Mouse (Mus musculus): Measurements from ENCODE around the gene Vps41. TPM values are rescaled to one million over a fixed set of nuclear protein-coding genes. Genes with fewer than 3 reads are reported as not detected.

The Vps41 gene
- polyA plus RNA-seq, 1 experiment from 2014 or later: 62.2 TPM

- no peaks in the 10 kb centered on the region for H3K27me3 ChIP-seq (ENCODE audit: control insufficient read depth, insufficient read depth, low read depth, low read length)
- H3K4me3 ChIP-seq (ENCODE audit: low read length): no peak overlapping the region
- no peaks in the 10 kb centered on the region for H3K36me3 ChIP-seq (ENCODE audit: control insufficient read depth, insufficient read depth, low read length)
- H3K4me1 ChIP-seq (replicated peaks; ENCODE audit: control insufficient read depth, insufficient read depth, low read length): peaks cover 5% of the 10 kb centered on the region
- no peak overlapping the region for H3K27ac ChIP-seq (ENCODE audit: low read length)
- WGBS: 83% methylated on average over 5 of the region's 5 CpGs
- H3K9me3 ChIP-seq (ENCODE audit: control insufficient read depth, low read length): no peaks in the 10 kb centered on the region
- no peak overlapping the region for H3K9ac ChIP-seq (ENCODE audit: low read length)
- no peak overlapping the region for H3K4me2 ChIP-seq (ENCODE audit: low read depth, low read length)
- no peak for ATAC-seq (ENCODE audit: low read depth)
These were observed 151.7 kb downstream of the Vps41 start for GRCm38 (mm10) chr13:18868825-18869224.

GRCm38 (mm10) chr13:18875321-18875720 lies 158.2 kb downstream of the Vps41 start:
- Histone ChIP-seq H3K36me3 (ENCODE audit: control insufficient read depth, insufficient read depth, low read length) (no peaks in the 10 kb centered on the region), H3K4me3 (ENCODE audit: low read length) (no peak overlapping the region), H3K27me3 (ENCODE audit: control insufficient read depth, insufficient read depth, low read depth, low read length) (no peaks in the 10 kb centered on the region), H3K4me2 (ENCODE audit: low read depth, low read length) (no peak overlapping the region), H3K9ac (ENCODE audit: low read length) (no peak overlapping the region), H3K4me1 (replicated peaks; ENCODE audit: control insufficient read depth, insufficient read depth, low read length) (no peaks in the 10 kb centered on the region), H3K9me3 (ENCODE audit: control insufficient read depth, low read length) (no peaks in the 10 kb centered on the region), H3K27ac (ENCODE audit: low read length) (no peak overlapping the region)
- no peak for ATAC-seq (ENCODE audit: low read depth)
- 28% methylated on average over 7 of the region's 7 CpGs for WGBS

DNA sequence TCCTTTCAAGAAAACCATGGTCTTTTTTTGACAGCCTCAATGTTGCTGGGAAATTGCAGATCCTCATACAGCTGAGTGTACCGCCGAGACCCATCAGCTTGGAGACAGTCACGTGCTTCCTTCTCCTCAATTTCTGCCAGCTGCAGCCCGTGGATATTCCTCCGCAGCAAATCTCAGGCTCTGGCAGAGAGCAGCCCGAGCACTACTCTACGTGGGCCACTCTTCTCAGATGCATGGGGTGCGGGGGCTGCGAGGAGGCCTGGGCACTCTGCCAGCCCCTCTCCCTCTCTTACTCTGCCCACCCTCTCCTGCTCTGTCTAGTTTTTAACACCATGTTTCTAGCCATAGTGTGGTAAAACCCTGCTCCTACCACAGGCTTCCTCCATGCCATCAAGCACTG lies 175.8 kb downstream of the Vps41 start:
- Histone ChIP-seq H3K4me1 (replicated peaks; ENCODE audit: control insufficient read depth, insufficient read depth, low read length) (0 out of 2 replicates have a peak, but pooled peaks cover 3% of the 10 kb centered on the region), H3K36me3 (ENCODE audit: control insufficient read depth, insufficient read depth, low read length) (no peaks in the 10 kb centered on the region), H3K9ac (ENCODE audit: low read length) (no peak overlapping the region), H3K4me3 (ENCODE audit: low read length) (no peak overlapping the region), H3K9me3 (ENCODE audit: control insufficient read depth, low read length) (no peaks in the 10 kb centered on the region), H3K27ac (ENCODE audit: low read length) (no peak overlapping the region), H3K4me2 (ENCODE audit: low read depth, low read length) (no peak overlapping the region), H3K27me3 (ENCODE audit: control insufficient read depth, insufficient read depth, low read depth, low read length) (no peaks in the 10 kb centered on the region)
- peak; percentile 56 for ATAC-seq (ENCODE audit: low read depth)
- WGBS: 28% methylated on average over 9 of the region's 9 CpGs

DNA sequence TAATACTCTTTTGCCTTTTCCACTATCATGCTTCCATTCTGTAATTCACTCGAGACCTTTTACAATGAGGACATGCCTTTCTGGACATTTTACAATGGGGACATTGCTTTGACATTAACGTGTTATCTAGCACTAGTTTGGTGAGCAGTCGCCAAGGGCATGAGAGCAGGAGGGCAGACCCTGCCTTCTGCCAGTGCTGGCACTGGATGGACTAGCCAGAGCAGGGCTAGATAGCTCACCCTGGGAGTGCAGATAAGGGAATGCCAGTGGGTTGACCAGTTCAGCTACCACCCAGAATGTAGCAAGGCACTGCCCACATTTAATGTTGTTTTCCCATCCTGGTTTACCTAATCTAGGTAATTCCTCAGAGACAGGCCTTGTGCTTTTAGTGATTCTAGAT lies 179.7 kb downstream of the Vps41 start:
- ATAC-seq (ENCODE audit: low read depth): no peak
- Histone ChIP-seq H3K4me1 (replicated peaks; ENCODE audit: control insufficient read depth, insufficient read depth, low read length) (0 out of 2 replicates have a peak, but pooled peaks cover 3% of the 10 kb centered on the region), H3K36me3 (ENCODE audit: control insufficient read depth, insufficient read depth, low read length) (no peaks in the 10 kb centered on the region), H3K27ac (ENCODE audit: low read length) (no peak overlapping the region), H3K9ac (ENCODE audit: low read length) (no peak overlapping the region), H3K9me3 (ENCODE audit: control insufficient read depth, low read length) (no peaks in the 10 kb centered on the region), H3K4me3 (ENCODE audit: low read length) (no peak overlapping the region), H3K27me3 (ENCODE audit: control insufficient read depth, insufficient read depth, low read depth, low read length) (no peaks in the 10 kb centered on the region), H3K4me2 (ENCODE audit: low read depth, low read length) (no peak overlapping the region)
- 81% methylated on average over 3 of the region's 3 CpGs for WGBS

- no peak overlapping the region for H3K4me2 ChIP-seq (ENCODE audit: low read depth, low read length)
- no peaks in the 10 kb centered on the region for H3K27me3 ChIP-seq (ENCODE audit: control insufficient read depth, insufficient read depth, low read depth, low read length)
- no peaks in the 10 kb centered on the region for H3K4me1 ChIP-seq (replicated peaks; ENCODE audit: control insufficient read depth, insufficient read depth, low read length)
- no peak overlapping the region for H3K27ac ChIP-seq (ENCODE audit: low read length)
- no peaks in the 10 kb centered on the region for H3K9me3 ChIP-seq (ENCODE audit: control insufficient read depth, low read length)
- no peak overlapping the region for H3K9ac ChIP-seq (ENCODE audit: low read length)
- WGBS: 68% methylated on average over 6 of the region's 6 CpGs
- H3K4me3 ChIP-seq (ENCODE audit: low read length): no peak overlapping the region
- no peaks in the 10 kb centered on the region for H3K36me3 ChIP-seq (ENCODE audit: control insufficient read depth, insufficient read depth, low read length)
- no peak for ATAC-seq (ENCODE audit: low read depth)
These were observed 186.5 kb downstream of the Vps41 start for GRCm38 (mm10) chr13:18903623-18904022.

DNA sequence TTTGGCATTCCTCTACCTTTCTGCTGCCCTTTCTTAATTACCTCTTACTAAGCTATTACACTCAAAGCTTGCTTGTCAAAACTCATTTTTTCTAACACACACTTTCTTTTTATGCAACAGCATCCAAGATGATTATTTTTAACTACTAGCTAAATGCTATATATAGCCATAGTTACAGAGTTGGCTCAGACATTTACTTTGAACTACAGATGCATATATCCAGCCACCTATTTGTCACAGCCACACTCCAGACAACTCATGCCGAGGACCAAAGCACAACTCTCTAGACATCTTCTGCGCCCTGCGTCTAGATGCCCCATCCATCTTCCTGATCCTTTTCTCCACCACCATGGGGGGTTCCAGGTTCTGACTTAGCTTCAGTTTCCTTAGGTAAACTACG lies 197.7 kb downstream of the Vps41 start:
- Histone ChIP-seq H3K4me1 (replicated peaks; ENCODE audit: control insufficient read depth, insufficient read depth, low read length) (no peaks in the 10 kb centered on the region), H3K36me3 (ENCODE audit: control insufficient read depth, insufficient read depth, low read length) (no peaks in the 10 kb centered on the region), H3K27me3 (ENCODE audit: control insufficient read depth, insufficient read depth, low read depth, low read length) (no peaks in the 10 kb centered on the region), H3K9me3 (ENCODE audit: control insufficient read depth, low read length) (no peaks in the 10 kb centered on the region), H3K27ac (ENCODE audit: low read length) (no peak overlapping the region), H3K9ac (ENCODE audit: low read length) (no peak overlapping the region), H3K4me3 (ENCODE audit: low read length) (no peak overlapping the region), H3K4me2 (ENCODE audit: low read depth, low read length) (no peak overlapping the region)
- WGBS: 61% methylated on average over 4 of the region's 4 CpGs
- ATAC-seq (ENCODE audit: low read depth): no peak

Other genes with a start within 250 kb of the Vps41 start
- 2.0 and 2.6 TPM in 2 replicates for gene Amph, start 230.9 kb downstream of the Vps41 start, polyA plus RNA-seq (2015; fragmentation: Nextera tagmentation; extraction: Ambion mirVana)